Comparison of ENCODE assay signal across 9 mouse cellular contexts in the genomic region with DNA sequence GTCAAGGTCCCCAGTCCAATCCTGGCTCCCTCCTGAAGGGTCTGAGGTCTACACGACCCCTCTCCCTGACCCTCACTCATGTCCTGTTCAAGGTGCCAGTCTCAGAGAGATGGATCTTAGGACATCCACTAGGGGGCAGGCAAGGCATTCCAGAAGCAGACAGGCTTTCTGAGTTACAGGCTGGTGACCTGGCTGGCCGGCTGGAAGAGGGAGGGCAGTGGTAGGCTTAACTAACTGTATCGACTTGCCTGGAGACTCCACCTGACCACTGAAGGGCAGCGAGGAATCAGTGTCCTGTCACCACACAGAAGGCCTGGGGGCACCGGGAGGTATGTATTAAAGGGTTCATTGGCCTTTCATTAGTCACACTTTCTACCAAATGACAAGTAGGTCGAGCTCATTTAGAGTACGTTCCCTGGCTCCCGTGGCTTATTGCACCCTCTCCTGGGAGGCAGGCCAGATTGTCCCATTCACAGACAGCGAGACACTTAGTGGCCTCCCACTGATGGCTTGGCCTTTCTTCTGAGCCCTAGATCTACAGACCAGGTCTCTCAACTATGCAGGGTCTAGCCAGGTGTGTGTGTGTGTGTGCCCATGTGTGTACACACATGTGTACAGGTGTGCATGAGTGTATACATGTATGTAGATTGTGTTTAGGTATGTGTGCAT. TPM values are rescaled to one million over a fixed set of nuclear protein-coding genes. Genes with fewer than 3 reads are reported as not detected.
A peak's percentile ranks its signal among the peaks of the same experiment; 100 is the strongest.
DNase-seq lines count a peak whose midpoint lies in the region; ATAC-seq and TF ChIP-seq lines count a peak whose summit lies in the region.
"Had no signal": no experiment of that assay in that cellular context is flagged by ENCODE, and none has a peak within 500 bp of the region (broad histone marks: within the 10 kb centered on the region; RNA-seq: fewer than 3 reads in every experiment).

No protein-coding gene starts in this region.

- no peak overlapping the region for H3K4me2 ChIP-seq in forebrain, embryonic 14.5 days (ENCODE audit: low read length)
- no peak overlapping the region; the same call in 1 of the 2 replicates for H3K4me2 ChIP-seq in lung, embryonic 16.5 days (ENCODE audit: low read depth, low read length)

- no peaks in the 10 kb centered on the region for H3K4me1 ChIP-seq in G1E (ENCODE audit: insufficient read depth, low read depth, low read length)
- H3K4me1 ChIP-seq in forebrain, embryonic 14.5 days (ENCODE audit: control insufficient read depth, insufficient read depth, low read length): no peaks in the 10 kb centered on the region
- peaks cover 21% of the 10 kb centered on the region for H3K4me1 ChIP-seq in lung, embryonic 16.5 days (replicated peaks; ENCODE audit: control insufficient read depth, insufficient read depth, low read length)

- H3K4me3 ChIP-seq in G1E (ENCODE audit: low read depth, low read length): no peak overlapping the region
- no peak overlapping the region for H3K4me3 ChIP-seq in forebrain, embryonic 14.5 days (ENCODE audit: low read depth, low read length)
- no peak overlapping the region for H3K4me3 ChIP-seq in lung, embryonic 16.5 days (ENCODE audit: low read length)

- intact Hi-C loops in heart, postnatal 25 days (cut with DNase I): loop anchor here (1.0 to 5.0 kb wide), 3 partner anchors 108 to 300 kb away; no protein-coding TSS in a partner anchor

- no peak overlapping the region for H3K27ac ChIP-seq in forebrain, embryonic 14.5 days (ENCODE audit: low read depth, low read length)
- H3K27ac ChIP-seq in lung, embryonic 16.5 days (ENCODE audit: low read length): no peak overlapping the region

- WGBS in forebrain, embryonic 14.5 days: 19% methylated on average over 9 of the region's 9 CpGs
- WGBS in lung, embryonic 16.5 days: 12% methylated on average over 9 of the region's 9 CpGs

- no peaks in the 10 kb centered on the region for H3K9me3 ChIP-seq in G1E (replicated peaks)
- H3K9me3 ChIP-seq in forebrain, embryonic 14.5 days (replicated peaks; ENCODE audit: control insufficient read depth, low read length): no peaks in the 10 kb centered on the region
- no peaks in the 10 kb centered on the region for H3K9me3 ChIP-seq in lung, embryonic 16.5 days (ENCODE audit: control insufficient read depth, low read length)

- no peaks in the 10 kb centered on the region for H3K36me3 ChIP-seq in G1E (replicated peaks)
- H3K36me3 ChIP-seq in forebrain, embryonic 14.5 days (ENCODE audit: control insufficient read depth, insufficient read depth, low read length): no peaks in the 10 kb centered on the region
- no peaks in the 10 kb centered on the region for H3K36me3 ChIP-seq in lung, embryonic 16.5 days (ENCODE audit: control insufficient read depth, insufficient read depth, low read length)

- TF ChIP-seq CTCF in G1E (IDR thresholded peaks at IDR 0.05; ENCODE audit: low read depth, low read length): peak; percentile 26

- H3K27me3 ChIP-seq in G1E (ENCODE audit: insufficient read depth, low read length): peaks cover 28% of the 10 kb centered on the region
- no peaks in the 10 kb centered on the region for H3K27me3 ChIP-seq in forebrain, embryonic 14.5 days (replicated peaks; ENCODE audit: control insufficient read depth, insufficient read depth, low read length)
- H3K27me3 ChIP-seq in lung, embryonic 16.5 days (ENCODE audit: control insufficient read depth, insufficient read depth, low read depth, low read length): no peaks in the 10 kb centered on the region

- H3K9ac ChIP-seq in forebrain, embryonic 14.5 days (ENCODE audit: low read length): no peak overlapping the region
- H3K9ac ChIP-seq in lung, embryonic 16.5 days (ENCODE audit: low read length): no peak overlapping the region

- peak; percentile 50 for DNase-seq in G1E (ENCODE audit: low spot score)
- DNase-seq in c-Kit-positive CD71-positive TER-119-positive erythroid progenitor cells, embryonic 14.5 days (ENCODE audit: low spot score): peak; percentile 49
- peak; percentile 86 for DNase-seq in forebrain, embryonic 14.5 days (ENCODE audit: low spot score)
- peak; percentile 67 for DNase-seq in heart, postnatal 25 days (ENCODE audit: low spot score)
- peak; percentile 85 to 90 for DNase-seq in kidney, postnatal 4 days
- DNase-seq in ovary, adult 18-20 months (ENCODE audit: low spot score): peak; percentile 57
- peak; percentile 81 for DNase-seq in thymus, postnatal 0 days (ENCODE audit: low spot score)

- peak; percentile 45 for ATAC-seq in G1E (ENCODE audit: extremely low read depth, insufficient number of reproducible peaks, low FRiP score, poor library complexity, severe bottlenecking)
- ATAC-seq in forebrain, embryonic 14.5 days: peak; percentile 80
- ATAC-seq in lung, embryonic 16.5 days (ENCODE audit: low read depth): peak; percentile 49

RNA-seq across cellular contexts. Expression of a gene that starts 7.9 kb away (rescaled TPM):
- total RNA-seq in G1E (2014; fragmentation: Nextera tagmentation) (not detected in 2 replicates), G1E (2017) (0.05 TPM in 1 of 2 replicates, not detected in the other)
- polyA plus RNA-seq in G1E (2012): not detected in 2 replicates
- 2.3 and 3.0 TPM in 2 replicates for polyA plus RNA-seq in forebrain, embryonic 14.5 days (2014; fragmentation: Nextera tagmentation; extraction: Ambion mirVana)
- total RNA-seq in heart, postnatal 25 days (2021): 10 to 100 TPM; 10.7 to 11.4 TPM
- 6.0 and 6.3 TPM in 2 replicates for polyA plus RNA-seq in lung, embryonic 16.5 days (2015; fragmentation: Nextera tagmentation; extraction: Ambion mirVana)
- polyA plus RNA-seq in thymus, postnatal 0 days (2015; fragmentation: Nextera tagmentation; extraction: Ambion mirVana): 3.0 and 3.4 TPM in 2 replicates

RNA-seq across cellular contexts. Expression of a gene that starts 41.0 kb away (rescaled TPM):
- not detected in 2 replicates for total RNA-seq in G1E (2014; fragmentation: Nextera tagmentation)
- 0.05 TPM in 1 of 2 replicates, not detected in the other for total RNA-seq in G1E (2017)
- polyA plus RNA-seq in G1E (2012): not detected in 2 replicates
- polyA plus RNA-seq in forebrain, embryonic 14.5 days (2014; fragmentation: Nextera tagmentation; extraction: Ambion mirVana): 0.10 and 0.16 TPM in 2 replicates
- under 1 TPM in 1 of 2 experiments, not detected in 1; 0.08 TPM for total RNA-seq in heart, postnatal 25 days (2021)
- polyA plus RNA-seq in lung, embryonic 16.5 days (2015; fragmentation: Nextera tagmentation; extraction: Ambion mirVana): not detected in 2 replicates
- not detected in 2 replicates for polyA plus RNA-seq in thymus, postnatal 0 days (2015; fragmentation: Nextera tagmentation; extraction: Ambion mirVana)
- polyA plus RNA-seq: liver, embryonic 16.5 days had no signal
